In the genomic region with DNA sequence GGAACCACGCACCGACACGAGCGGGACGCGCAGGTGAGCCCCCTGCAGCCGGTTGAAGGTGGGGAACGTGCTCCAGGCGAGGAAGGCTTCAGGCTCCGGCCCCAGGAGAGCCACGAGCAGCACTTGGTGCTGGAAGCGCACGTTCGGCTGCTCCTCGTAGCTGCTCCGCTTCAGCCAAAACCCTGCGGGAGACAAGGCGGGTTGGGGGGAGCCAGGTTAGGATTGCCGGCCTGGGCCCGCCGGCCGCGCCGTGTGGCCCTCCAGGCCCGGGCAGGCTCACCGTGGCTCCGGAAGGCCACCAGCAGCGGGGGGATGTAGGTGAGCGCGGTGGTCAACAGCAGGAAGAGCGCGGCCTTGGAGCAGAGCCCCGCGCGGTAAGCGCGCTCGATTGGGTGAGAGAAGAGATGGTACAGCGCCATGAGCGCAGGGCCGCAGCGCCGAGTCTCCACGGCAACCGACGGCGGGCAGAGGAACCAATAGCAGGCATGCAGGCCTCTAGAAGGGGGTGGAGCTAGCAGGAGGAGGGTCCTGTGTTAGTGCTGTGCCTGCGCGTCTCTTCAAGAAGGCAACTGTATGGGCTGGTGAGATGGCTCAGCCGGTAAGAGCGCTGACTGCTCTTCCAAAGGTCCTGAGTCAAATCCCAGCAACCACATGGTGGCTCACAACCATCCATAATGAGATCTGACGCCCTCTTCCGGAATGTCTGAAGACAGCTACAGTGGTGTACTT, we compare ENCODE assay signal across 8 mouse cellular contexts. TPM values are rescaled to one million over a fixed set of nuclear protein-coding genes. Genes with fewer than 3 reads are reported as not detected.
DNase-seq lines count a peak whose midpoint lies in the region; ATAC-seq and TF ChIP-seq lines count a peak whose summit lies in the region.

A gene (minus strand): TSS at position 534 of the 729 bp plus-strand sequence.

- H3K27me3 ChIP-seq in forebrain, embryonic 16.5 days (replicated peaks; ENCODE audit: control insufficient read depth, insufficient read depth, low read length): no peaks in the 10 kb centered on the region
- H3K27me3 ChIP-seq in lung, embryonic 14.5 days (ENCODE audit: insufficient read depth, low read length): no peaks in the 10 kb centered on the region

- peak within 1 kb of the TSS; percentile 94 for H3K27ac ChIP-seq in forebrain, embryonic 16.5 days (ENCODE audit: low read length)
- peak within 1 kb of the TSS; percentile 93 for H3K27ac ChIP-seq in layer of hippocampus, adult 2 months
- H3K27ac ChIP-seq in lung, embryonic 14.5 days (ENCODE audit: low read depth): peak within 1 kb of the TSS; percentile 83
- H3K27ac ChIP-seq in olfactory bulb, adult 2 months (ENCODE audit: insufficient read depth, low read depth, low read length): peak within 1 kb of the TSS; percentile 14; the same call in 1 of the 2 replicates

- H3K36me3 ChIP-seq in forebrain, embryonic 16.5 days (ENCODE audit: control insufficient read depth, insufficient read depth): no peaks in the 10 kb centered on the region
- no peaks in the 10 kb centered on the region for H3K36me3 ChIP-seq in lung, embryonic 14.5 days (ENCODE audit: insufficient read depth)

- peak within 1 kb of the TSS; percentile 87 for H3K4me3 ChIP-seq in forebrain, embryonic 16.5 days (replicated peaks; ENCODE audit: low read length)
- peak within 1 kb of the TSS; percentile 91 for H3K4me3 ChIP-seq in layer of hippocampus, adult 2 months
- H3K4me3 ChIP-seq in lung, embryonic 14.5 days (ENCODE audit: low read depth, low read length): peak within 1 kb of the TSS; percentile 74
- H3K4me3 ChIP-seq in olfactory bulb, adult 2 months (ENCODE audit: insufficient read depth, low read depth, low read length): peak within 1 kb of the TSS; percentile 73

- H3K9me3 ChIP-seq in forebrain, embryonic 16.5 days (ENCODE audit: control insufficient read depth, low read length): no peaks in the 10 kb centered on the region
- no peaks in the 10 kb centered on the region for H3K9me3 ChIP-seq in lung, embryonic 14.5 days (ENCODE audit: low read depth, low read length)

- peak within 1 kb of the TSS; percentile 92 for H3K9ac ChIP-seq in forebrain, embryonic 16.5 days (replicated peaks; ENCODE audit: low read depth, low read length)
- H3K9ac ChIP-seq in lung, embryonic 14.5 days: peak within 1 kb of the TSS; percentile 67

- peak; percentile 100 for ATAC-seq in forebrain, embryonic 16.5 days
- peak; percentile 99 for ATAC-seq in lung, embryonic 14.5 days (ENCODE audit: insufficient read depth)

- TF ChIP-seq POLR2A in olfactory bulb, adult 2 months (IDR thresholded peaks at IDR 0.05; ENCODE audit: insufficient read depth, low read depth, low read length): peak; percentile 75; the same call in 1 of the 2 replicates

- H3K4me1 ChIP-seq in forebrain, embryonic 16.5 days (replicated peaks; ENCODE audit: control insufficient read depth, insufficient read depth, low read length): peaks cover 11% of the 10 kb centered on the region
- 0 out of 2 replicates have a peak, but pooled peaks cover 9% of the 10 kb centered on the region for H3K4me1 ChIP-seq in lung, embryonic 14.5 days (ENCODE audit: insufficient read depth)
- H3K4me1 ChIP-seq in olfactory bulb, adult 2 months (ENCODE audit: control insufficient read depth, insufficient read depth, low read length): peaks cover 13% of the 10 kb centered on the region

- intact Hi-C loops in heart, postnatal 25 days (cut with DNase I): no loop called here

- peak; percentile 53 for TF ChIP-seq CTCF in layer of hippocampus, adult 2 months (conservative IDR thresholded peaks at IDR 0.05)
- TF ChIP-seq CTCF in lung, embryonic 14.5 days (IDR thresholded peaks at IDR 0.05; ENCODE audit: low read depth): no peak
- TF ChIP-seq CTCF in olfactory bulb, adult 2 months (IDR thresholded peaks at IDR 0.05; ENCODE audit: insufficient read depth, low read depth, low read length): no peak

- WGBS in forebrain, embryonic 16.5 days: under 1% methylated on average over 53 of the region's 53 CpGs
- WGBS in lung, embryonic 14.5 days: under 1% methylated on average over 53 of the region's 53 CpGs
- WGBS in olfactory bulb, adult 2 months: under 1% methylated on average over 53 of the region's 53 CpGs

- H3K4me2 ChIP-seq in forebrain, embryonic 16.5 days (ENCODE audit: low read length): peak within 1 kb of the TSS; percentile 89
- peak within 1 kb of the TSS; percentile 99 for H3K4me2 ChIP-seq in lung, embryonic 14.5 days

- DNase-seq in MEL-GATA-1-ER (ENCODE audit: extremely low read depth, low read depth): peak; percentile 90
- peak; percentile 90 to 97 for DNase-seq in cerebellum, adult 18-20 months
- DNase-seq in heart, postnatal 25 days (ENCODE audit: low spot score): peak; percentile 78
- DNase-seq in layer of hippocampus, adult 2 months (ENCODE audit: low spot score in 2 of 2): peak; percentile 86 to 94
- DNase-seq in lung, embryonic 14.5 days: peak; percentile 95
- DNase-seq in thymus, adult 18-20 months: peak; percentile 82 to 84

RNA-seq across cellular contexts. Expression of the gene that starts here (rescaled TPM):
- polyA plus RNA-seq in forebrain, embryonic 16.5 days (2015; fragmentation: Nextera tagmentation; extraction: Ambion mirVana): 14.1 and 14.3 TPM in 2 replicates
- 1 to 10 TPM; 1.5 to 2.1 TPM for total RNA-seq in heart, postnatal 25 days (2021)
- total RNA-seq in layer of hippocampus, adult 2 months (2021): 10 to 100 TPM; 11.7 to 13.9 TPM
- 18.7 and 18.9 TPM in 2 replicates for polyA plus RNA-seq in lung, embryonic 14.5 days (2014; fragmentation: Nextera tagmentation; extraction: Ambion mirVana)
- polyA plus RNA-seq in olfactory bulb, adult 2 months (2012; ENCODE audit: insufficient read depth, insufficient read length, low replicate concordance, missing spikeins): not detected in 2 replicates

Comparison
In these comparisons a context has a peak if more than half of its experiments do, and no peak if none do; other contexts are left out.
1. Peak in every context shown above with its lines: DNase-seq, ATAC-seq, H3K4me3 ChIP-seq and H3K27ac ChIP-seq.
2. RNA of the gene that starts here (total RNA-seq): 11.7 to 13.9 TPM in layer of hippocampus, adult 2 months; 1.5 to 2.1 TPM in heart, postnatal 25 days; every median in the first group is over 4 times any median in the second.
3. RNA of the gene that starts here (polyA plus RNA-seq): 18.7 to 18.9 TPM in lung, embryonic 14.5 days and 14.1 to 14.3 TPM in forebrain, embryonic 16.5 days; not detected in olfactory bulb, adult 2 months; every median in the first group is over 10 times any median in the second.
4. H3K27ac ChIP-seq: peak in every context shown above with its lines; median percentile 94 in forebrain, embryonic 16.5 days; 93 in layer of hippocampus, adult 2 months; 83 in lung, embryonic 14.5 days; 14 in olfactory bulb, adult 2 months.